Mouse (Mus musculus) E14TG2a.4 (cell line): ENCODE measurements around the gene Bcl7c.

Source experiments
- CTCF ChIP-seq: conservative IDR thresholded peaks from 2 replicates; pipeline ENCODE4 v1.5.1; 2014; ENCODE audit warnings: low read length
- NANOG ChIP-seq: IDR thresholded peaks from 2 replicates; pipeline ENCODE4 v1.6.1; 2014; ENCODE audit warnings: borderline replicate concordance, low read length, mixed read lengths

- no peak for TF ChIP-seq CTCF
- TF ChIP-seq NANOG: no peak
Measured at GRCm38 (mm10) chr7:127613501-127613900, 95.2 kb downstream of the Bcl7c start.
